In genomic region chr8:82996843-82997242, GRCm38 (mm10) we compare ENCODE assay signal across 1 mouse cellular context.
TF ChIP-seq lines count a peak whose summit lies in the region.

No protein-coding gene starts in this region.

TF ChIP-seq in CH12.LX, 34 proteins besides CTCF, POLR2A, EP300 and RAD21 (continued from another document):
- TF ChIP-seq PAX5 (IDR thresholded peaks at IDR 0.05; ENCODE audit: low read length), result no peak
- TF ChIP-seq GABPA (IDR thresholded peaks at IDR 0.05; ENCODE audit: insufficient replicate concordance, low read depth, low read length), result no peak
- TF ChIP-seq ETS1 (conservative IDR thresholded peaks at IDR 0.05; ENCODE audit: low read depth, low read length), result peak; percentile 87
- 0 out of 2 replicates have a peak, but pooled peaks have one; percentile 61 for TF ChIP-seq MAZ (IDR thresholded peaks at IDR 0.05; ENCODE audit: low read depth, low read length)
- TF ChIP-seq E2F4 (IDR thresholded peaks at IDR 0.05; ENCODE audit: insufficient replicate concordance, low read depth, low read length), result no peak
